Mouse (Mus musculus) thymus, postnatal 0 days (tissue): ENCODE data around the gene Gas2l2. TPM values are rescaled to one million over a fixed set of nuclear protein-coding genes. Genes with fewer than 3 reads are reported as not detected.

Experiments used
- DNase-seq: peaks from one replicate; pipeline ENCODE4 v3.0.0-alpha.2; 2015; ENCODE audit warnings: low spot score
- polyA plus RNA-seq: library from polyadenylated mRNA; unstranded; fragments of >200 nt; fragmentation: Nextera tagmentation; extraction: Ambion mirVana; gene quantifications from 2 replicates; pipeline ENCODE4 v1.2.1, GENCODE M21; 2015

The Gas2l2 gene
- polyA plus RNA-seq, 1 experiment from 2014 or later = 0.12 TPM

- no peak for DNase-seq
Measured at GRCm38 (mm10) chr11:83397626-83398025, 31.6 kb downstream of the Gas2l2 start.

- DNase-seq = no peak
Measured at GRCm38 (mm10) chr11:83394802-83395439, 34.3 kb downstream of the Gas2l2 start.

- no peak for DNase-seq
Measured at GRCm38 (mm10) chr11:83393062-83393461, 36.2 kb downstream of the Gas2l2 start.

GRCm38 (mm10) chr11:83383532-83383887 lies 45.7 kb downstream of the Gas2l2 start:
- no peak for DNase-seq

- DNase-seq = no peak
Measured at GRCm38 (mm10) chr11:83382876-83383531, 46.3 kb downstream of the Gas2l2 start.

GRCm38 (mm10) chr11:83379745-83380341 lies 49.4 kb downstream of the Gas2l2 start:
- DNase-seq = no peak

Other genes starting within 250 kb of the Gas2l2 start
- gene Slfn3, start 238.1 kb downstream of the Gas2l2 start, polyA plus RNA-seq = 6.1 and 7.3 TPM in 2 replicates
- 0.03 TPM in 1 of 2 replicates, not detected in the other for gene Slfn14, start 142.7 kb downstream of the Gas2l2 start, polyA plus RNA-seq
- gene Ap2b1, start 130.4 kb downstream of the Gas2l2 start, polyA plus RNA-seq = 31.6 and 34.9 TPM in 2 replicates
- 13.0 and 13.5 TPM in 2 replicates for gene Pex12, start 126.9 kb downstream of the Gas2l2 start, polyA plus RNA-seq
- 0.24 and 0.26 TPM in 2 replicates for gene Rasl10b, start 20.3 kb downstream of the Gas2l2 start, polyA plus RNA-seq
- gene 1700020L24Rik, start 8.2 kb upstream of the Gas2l2 start, polyA plus RNA-seq = 2.2 and 2.7 TPM in 2 replicates
- 1.4 and 2.3 TPM in 2 replicates for gene Mmp28, start 33.6 kb upstream of the Gas2l2 start, polyA plus RNA-seq
- 6.9 and 10.2 TPM in 2 replicates for gene Taf15, start 43.6 kb upstream of the Gas2l2 start, polyA plus RNA-seq
- gene Heatr9, start 92.7 kb upstream of the Gas2l2 start, polyA plus RNA-seq = not detected in 2 replicates
- 44.9 and 47.3 TPM in 2 replicates for gene Ccl5, start 101.1 kb upstream of the Gas2l2 start, polyA plus RNA-seq
- gene Ccl9, start 149.2 kb upstream of the Gas2l2 start, polyA plus RNA-seq = 7.5 and 8.4 TPM in 2 replicates
- 12.1 and 13.7 TPM in 2 replicates for gene Ccl6, start 163.6 kb upstream of the Gas2l2 start, polyA plus RNA-seq
- not detected in 2 replicates for gene Rpl9-ps1, start 216.2 kb upstream of the Gas2l2 start, polyA plus RNA-seq
- gene Ccl3, start 219.9 kb upstream of the Gas2l2 start, polyA plus RNA-seq = 0.68 and 1.5 TPM in 2 replicates
- 3.0 and 3.2 TPM in 2 replicates for gene Ccl4, start 233.1 kb upstream of the Gas2l2 start, polyA plus RNA-seq